Mouse (Mus musculus) bone marrow, adult 2 months (tissue): ENCODE measurements around the gene Hsd17b1.

Experiments used
- CTCF ChIP-seq: fragments of 200-500 bp; IDR thresholded peaks from 2 replicates; pipeline ENCODE4 v1.5.1; 2011; ENCODE audit warnings: low read length, control low read depth; ENCODE audit not compliant: control insufficient read depth, insufficient read depth
- POLR2A ChIP-seq: fragments of 200-500 bp; IDR thresholded peaks from 2 replicates; pipeline ENCODE4 v1.6.1; 2011; ENCODE audit warnings: low read depth, mild to moderate bottlenecking, control low read depth, low read length, borderline replicate concordance; ENCODE audit not compliant: control insufficient read depth

DNA sequence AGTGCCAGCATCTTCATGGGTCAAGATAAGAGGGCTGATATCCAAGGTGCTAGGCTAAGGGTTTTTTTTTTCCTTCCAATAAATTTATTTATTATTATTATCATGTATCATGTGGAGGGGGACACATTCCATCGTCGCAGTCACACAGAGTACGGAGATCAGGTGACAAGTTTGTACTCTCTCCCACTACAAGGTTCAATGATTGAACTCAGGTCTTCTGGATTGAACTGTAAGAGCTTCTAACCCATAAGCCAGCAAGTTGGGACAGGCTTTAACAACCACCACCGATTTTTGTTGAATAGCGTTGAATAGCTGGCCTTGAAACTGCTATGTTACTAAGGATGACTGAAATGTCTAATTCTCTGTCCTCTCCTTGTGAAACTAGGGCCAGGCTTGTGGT lies 2.2 kb downstream of the Hsd17b1 start:
- TF ChIP-seq CTCF (no peak), POLR2A (no peak)
